ENCODE assay signal across 9 mouse cellular contexts in genomic region chr4:22946788-22947406, GRCm38 (mm10).
A peak's percentile ranks its signal among the peaks of the same experiment; 100 is the strongest.
DNase-seq lines count a peak whose midpoint lies in the region; ATAC-seq lines count a peak whose summit lies in the region.
"Had no signal": no experiment of that assay in that cellular context is flagged by ENCODE, and none has a peak within 500 bp of the region (broad histone marks: within the 10 kb centered on the region; RNA-seq: fewer than 3 reads in every experiment).

No protein-coding gene starts in this region.

- no peak overlapping the region for H3K4me2 ChIP-seq in forebrain, embryonic 15.5 days (replicated peaks)
- H3K4me2 ChIP-seq: liver, embryonic 15.5 days had no signal

- H3K27me3 ChIP-seq in forebrain, embryonic 15.5 days, result no peaks in the 10 kb centered on the region
- no peaks in the 10 kb centered on the region for H3K27me3 ChIP-seq in midbrain, embryonic 10.5 days (ENCODE audit: low read depth, poor library complexity, severe bottlenecking)
- H3K27me3 ChIP-seq: liver, embryonic 15.5 days had no signal

- no peak overlapping the region for H3K9ac ChIP-seq in forebrain, embryonic 15.5 days (replicated peaks)
- H3K9ac ChIP-seq: liver, embryonic 15.5 days had no signal

- H3K9me3 ChIP-seq in forebrain, embryonic 15.5 days, result no peaks in the 10 kb centered on the region
- H3K9me3 ChIP-seq in midbrain, embryonic 10.5 days (replicated peaks), result no peaks in the 10 kb centered on the region
- H3K9me3 ChIP-seq: liver, embryonic 15.5 days had no signal

- H3K27ac ChIP-seq in forebrain, embryonic 15.5 days (replicated peaks), result 0 out of 2 replicates have a peak overlapping the region, but pooled peaks have one; percentile 39
- H3K27ac ChIP-seq in midbrain, embryonic 10.5 days (replicated peaks), result no peak overlapping the region
- H3K27ac ChIP-seq: liver, embryonic 15.5 days had no signal

- H3K4me3 ChIP-seq in forebrain, embryonic 15.5 days, result no peak overlapping the region
- H3K4me3 ChIP-seq in midbrain, embryonic 10.5 days, result no peak overlapping the region
- H3K4me3 ChIP-seq: liver, embryonic 15.5 days had no signal

- peaks cover 13% of the 10 kb centered on the region for H3K4me1 ChIP-seq in forebrain, embryonic 15.5 days
- H3K4me1 ChIP-seq in midbrain, embryonic 10.5 days, result no peaks in the 10 kb centered on the region
- H3K4me1 ChIP-seq: liver, embryonic 15.5 days had no signal

- 38% methylated on average over 7 of the region's 7 CpGs for WGBS in forebrain, embryonic 15.5 days
- 62% methylated on average over 7 of the region's 7 CpGs for WGBS in midbrain, embryonic 10.5 days

- no peaks in the 10 kb centered on the region for H3K36me3 ChIP-seq in forebrain, embryonic 15.5 days
- no peaks in the 10 kb centered on the region for H3K36me3 ChIP-seq in midbrain, embryonic 10.5 days
- H3K36me3 ChIP-seq: liver, embryonic 15.5 days had no signal

- ATAC-seq in forebrain, embryonic 15.5 days (replicated peaks), result peak; percentile 83

- DNase-seq in layer of hippocampus, postnatal 10 days (ENCODE audit: low spot score in 2 of 2), result peak; percentile 11 to 17
- no peak for DNase-seq in layer of hippocampus, adult 9-11 months
- peak; percentile 15 for DNase-seq in midbrain, embryonic 10.5 days (ENCODE audit: low spot score)
- peak; percentile 69 for DNase-seq in retina, postnatal 1 day
- no peak for DNase-seq in kidney, adult 18-20 months
- DNase-seq in kidney, adult 8-10 months, result no peak
- no peak for DNase-seq in right cerebral cortex, postnatal 25 days

Comparison
In these comparisons a context has a peak if more than half of its experiments do, and no peak if none do; other contexts are left out.
1. DNase-seq: peak in layer of hippocampus, postnatal 10 days (2 of 2), midbrain, embryonic 10.5 days (single experiment) and retina, postnatal 1 day (single experiment); none in layer of hippocampus, adult 9-11 months (single experiment), kidney, adult 18-20 months (single experiment), kidney, adult 8-10 months (0 of 2) and right cerebral cortex, postnatal 25 days (single experiment).